ENCODE assay signal across 8 mouse cellular contexts in genomic region chr13:107700268-107701139, GRCm38 (mm10).
DNase-seq lines count a peak whose midpoint lies in the region; ATAC-seq and TF ChIP-seq lines count a peak whose summit lies in the region.

No protein-coding gene starts in this region.

- peak overlapping the region; percentile 77 for H3K27ac ChIP-seq in embryonic fibroblast, embryonic 13.5 days (ENCODE audit: insufficient read depth, low read length)
- no peak overlapping the region for H3K27ac ChIP-seq in lung, embryonic 14.5 days (ENCODE audit: low read depth)
- no peak overlapping the region for H3K27ac ChIP-seq in neural tube, embryonic 11.5 days (ENCODE audit: low read depth, low read length)

- peak; percentile 39 for DNase-seq in right cerebral cortex, adult 18-20 months
- no peak for DNase-seq in right cerebral cortex, postnatal 25 days
- DNase-seq in kidney, adult 9 months = peak; percentile 22
- peak; percentile 31 for DNase-seq in lung, embryonic 14.5 days
- peak; percentile 54 for DNase-seq in neural tube, embryonic 11.5 days (ENCODE audit: low spot score)
- DNase-seq in adipocyte (ENCODE audit: low spot score) = no peak

- H3K36me3 ChIP-seq in lung, embryonic 14.5 days (ENCODE audit: insufficient read depth) = no peaks in the 10 kb centered on the region
- H3K36me3 ChIP-seq in neural tube, embryonic 11.5 days (ENCODE audit: control insufficient read depth, insufficient read depth, low read length) = no peaks in the 10 kb centered on the region

- H3K9me3 ChIP-seq in lung, embryonic 14.5 days (ENCODE audit: low read depth, low read length) = no peaks in the 10 kb centered on the region
- H3K9me3 ChIP-seq in neural tube, embryonic 11.5 days (ENCODE audit: control insufficient read depth, low read length) = no peaks in the 10 kb centered on the region

- 50% methylated on average over 10 of the region's 10 CpGs for WGBS in lung, embryonic 14.5 days
- WGBS in neural tube, embryonic 11.5 days = 47% methylated on average over 10 of the region's 10 CpGs

- TF ChIP-seq CTCF in embryonic fibroblast, embryonic 13.5 days (IDR thresholded peaks at IDR 0.05; ENCODE audit: borderline replicate concordance, insufficient read depth, low read length) = no peak
- TF ChIP-seq CTCF in lung, embryonic 14.5 days (IDR thresholded peaks at IDR 0.05; ENCODE audit: low read depth) = no peak

- H3K4me2 ChIP-seq in lung, embryonic 14.5 days = no peak overlapping the region
- H3K4me2 ChIP-seq in neural tube, embryonic 11.5 days (ENCODE audit: low read depth) = no peak overlapping the region

- H3K4me1 ChIP-seq in embryonic fibroblast, embryonic 13.5 days (ENCODE audit: control insufficient read depth, insufficient read depth, low read length) = peaks cover 4% of the 10 kb centered on the region; the same call in 1 of the 2 replicates
- H3K4me1 ChIP-seq in lung, embryonic 14.5 days (ENCODE audit: insufficient read depth) = 0 out of 2 replicates have a peak, but pooled peaks cover 5% of the 10 kb centered on the region
- H3K4me1 ChIP-seq in neural tube, embryonic 11.5 days (ENCODE audit: control insufficient read depth, insufficient read depth, low read length) = 0 out of 2 replicates have a peak, but pooled peaks cover 6% of the 10 kb centered on the region

- H3K4me3 ChIP-seq in embryonic fibroblast, embryonic 13.5 days (ENCODE audit: insufficient read depth, low read length) = no peak overlapping the region
- H3K4me3 ChIP-seq in lung, embryonic 14.5 days (ENCODE audit: low read depth, low read length) = no peak overlapping the region
- H3K4me3 ChIP-seq in neural tube, embryonic 11.5 days (ENCODE audit: low read depth, low read length) = no peak overlapping the region

- no peak overlapping the region for H3K9ac ChIP-seq in lung, embryonic 14.5 days
- H3K9ac ChIP-seq in neural tube, embryonic 11.5 days (ENCODE audit: low read length) = peak overlapping the region; percentile 24; the same call in 1 of the 2 replicates

- peak; percentile 71 for ATAC-seq in lung, embryonic 14.5 days (ENCODE audit: insufficient read depth)
- ATAC-seq in neural tube, embryonic 11.5 days (ENCODE audit: insufficient read depth, low FRiP score, low TSS enrichment) = peak; percentile 76; the same call in 1 of the 2 replicates
- no peak for ATAC-seq in erythroblast, adult 5-6 weeks (replicated peaks; ENCODE audit: low FRiP score, poor library complexity, severe bottlenecking)

- H3K27me3 ChIP-seq in lung, embryonic 14.5 days (ENCODE audit: insufficient read depth, low read length) = no peaks in the 10 kb centered on the region
- no peaks in the 10 kb centered on the region for H3K27me3 ChIP-seq in neural tube, embryonic 11.5 days (ENCODE audit: control insufficient read depth, insufficient read depth, low read length)

- TF ChIP-seq POLR2A in embryonic fibroblast, embryonic 13.5 days (IDR thresholded peaks at IDR 0.05; ENCODE audit: low read depth, low read length) = peak; percentile 45

Comparison
In these comparisons a context has a peak if more than half of its experiments do, and no peak if none do; other contexts are left out.
1. DNase-seq: peak in right cerebral cortex, adult 18-20 months (single experiment), kidney, adult 9 months (single experiment), lung, embryonic 14.5 days (single experiment) and neural tube, embryonic 11.5 days (single experiment); none in right cerebral cortex, postnatal 25 days (single experiment) and adipocyte (single experiment).